Mouse (Mus musculus): ENCODE results near the gene N4bp1. TPM values are rescaled to one million over a fixed set of nuclear protein-coding genes. Genes with fewer than 3 reads are reported as not detected.

Gene N4bp1
- polyA plus RNA-seq, 1 experiment from 2014 or later: 11.1 TPM

- no peak for ATAC-seq (ENCODE audit: insufficient read depth, low FRiP score, low TSS enrichment)
- Histone ChIP-seq H3K4me1 (ENCODE audit: control insufficient read depth, insufficient read depth, low read length) (no peaks in the 10 kb centered on the region), H3K4me2 (ENCODE audit: low read depth) (no peak overlapping the region), H3K9me3 (ENCODE audit: control insufficient read depth, low read length) (no peaks in the 10 kb centered on the region), H3K4me3 (ENCODE audit: low read depth, low read length) (no peak overlapping the region), H3K27me3 (ENCODE audit: control insufficient read depth, insufficient read depth, low read length) (no peaks in the 10 kb centered on the region), H3K27ac (ENCODE audit: low read depth, low read length) (no peak overlapping the region), H3K9ac (ENCODE audit: low read length) (no peak overlapping the region), H3K36me3 (ENCODE audit: control insufficient read depth, insufficient read depth, low read length) (no peaks in the 10 kb centered on the region)
- DNase-seq (ENCODE audit: low spot score): no peak
- WGBS: 77% methylated on average over 5 of the region's 5 CpGs
These were observed 35.9 kb upstream of the N4bp1 start for GRCm38 (mm10) chr8:86920996-86921395.

- Histone ChIP-seq H3K9me3 (ENCODE audit: control insufficient read depth, low read length) (no peaks in the 10 kb centered on the region), H3K4me2 (ENCODE audit: low read depth) (no peak overlapping the region), H3K9ac (ENCODE audit: low read length) (no peak overlapping the region), H3K4me1 (ENCODE audit: control insufficient read depth, insufficient read depth, low read length) (no peaks in the 10 kb centered on the region), H3K27me3 (ENCODE audit: control insufficient read depth, insufficient read depth, low read length) (no peaks in the 10 kb centered on the region), H3K36me3 (ENCODE audit: control insufficient read depth, insufficient read depth, low read length) (no peaks in the 10 kb centered on the region), H3K27ac (ENCODE audit: low read depth, low read length) (no peak overlapping the region), H3K4me3 (ENCODE audit: low read depth, low read length) (no peak overlapping the region)
- WGBS: 62% methylated on average over 7 of the region's 7 CpGs
- no peak for DNase-seq (ENCODE audit: low spot score)
- no peak for ATAC-seq (ENCODE audit: insufficient read depth, low FRiP score, low TSS enrichment)
These were observed 35.4 kb upstream of the N4bp1 start for GRCm38 (mm10) chr8:86920455-86920854.

GRCm38 (mm10) chr8:86920024-86920423 is 35.0 kb upstream of the N4bp1 start:
- H3K4me1 ChIP-seq (ENCODE audit: control insufficient read depth, insufficient read depth, low read length): no peaks in the 10 kb centered on the region
- no peak overlapping the region for H3K27ac ChIP-seq (ENCODE audit: low read depth, low read length)
- no peaks in the 10 kb centered on the region for H3K9me3 ChIP-seq (ENCODE audit: control insufficient read depth, low read length)
- H3K4me2 ChIP-seq (ENCODE audit: low read depth): no peak overlapping the region
- DNase-seq (ENCODE audit: low spot score): no peak
- 86% methylated on average over 7 of the region's 7 CpGs for WGBS
- no peaks in the 10 kb centered on the region for H3K36me3 ChIP-seq (ENCODE audit: control insufficient read depth, insufficient read depth, low read length)
- no peaks in the 10 kb centered on the region for H3K27me3 ChIP-seq (ENCODE audit: control insufficient read depth, insufficient read depth, low read length)
- H3K9ac ChIP-seq (ENCODE audit: low read length): no peak overlapping the region
- ATAC-seq (ENCODE audit: insufficient read depth, low FRiP score, low TSS enrichment): no peak
- H3K4me3 ChIP-seq (ENCODE audit: low read depth, low read length): no peak overlapping the region

- H3K36me3 ChIP-seq (ENCODE audit: control insufficient read depth, insufficient read depth, low read length): no peaks in the 10 kb centered on the region
- no peak overlapping the region for H3K9ac ChIP-seq (ENCODE audit: low read length)
- ATAC-seq (ENCODE audit: insufficient read depth, low FRiP score, low TSS enrichment): no peak
- 84% methylated on average over 4 of the region's 4 CpGs for WGBS
- H3K4me3 ChIP-seq (ENCODE audit: low read depth, low read length): no peak overlapping the region
- no peak for DNase-seq (ENCODE audit: low spot score)
- no peaks in the 10 kb centered on the region for H3K27me3 ChIP-seq (ENCODE audit: control insufficient read depth, insufficient read depth, low read length)
- H3K27ac ChIP-seq (ENCODE audit: low read depth, low read length): no peak overlapping the region
- no peaks in the 10 kb centered on the region for H3K4me1 ChIP-seq (ENCODE audit: control insufficient read depth, insufficient read depth, low read length)
- no peak overlapping the region for H3K4me2 ChIP-seq (ENCODE audit: low read depth)
- H3K9me3 ChIP-seq (ENCODE audit: control insufficient read depth, low read length): no peaks in the 10 kb centered on the region
These were observed 34.2 kb upstream of the N4bp1 start for GRCm38 (mm10) chr8:86919262-86919661.

GRCm38 (mm10) chr8:86918093-86918492 is 33.0 kb upstream of the N4bp1 start:
- Histone ChIP-seq H3K36me3 (ENCODE audit: control insufficient read depth, insufficient read depth, low read length) (no peaks in the 10 kb centered on the region), H3K4me1 (ENCODE audit: control insufficient read depth, insufficient read depth, low read length) (no peaks in the 10 kb centered on the region), H3K9me3 (ENCODE audit: control insufficient read depth, low read length) (no peaks in the 10 kb centered on the region), H3K4me3 (ENCODE audit: low read depth, low read length) (no peak overlapping the region), H3K4me2 (ENCODE audit: low read depth) (no peak overlapping the region), H3K9ac (ENCODE audit: low read length) (no peak overlapping the region), H3K27me3 (ENCODE audit: control insufficient read depth, insufficient read depth, low read length) (no peaks in the 10 kb centered on the region), H3K27ac (ENCODE audit: low read depth, low read length) (no peak overlapping the region)
- WGBS: 92% methylated on average over 2 of the region's 2 CpGs
- ATAC-seq (ENCODE audit: insufficient read depth, low FRiP score, low TSS enrichment): no peak
- DNase-seq (ENCODE audit: low spot score): no peak

- H3K36me3 ChIP-seq (ENCODE audit: control insufficient read depth, insufficient read depth, low read length): no peaks in the 10 kb centered on the region
- no peaks in the 10 kb centered on the region for H3K9me3 ChIP-seq (ENCODE audit: control insufficient read depth, low read length)
- no peak overlapping the region for H3K4me3 ChIP-seq (ENCODE audit: low read depth, low read length)
- H3K9ac ChIP-seq (ENCODE audit: low read length): no peak overlapping the region
- H3K27ac ChIP-seq (ENCODE audit: low read depth, low read length): no peak overlapping the region
- 86% methylated on average over 2 of the region's 2 CpGs for WGBS
- H3K4me1 ChIP-seq (ENCODE audit: control insufficient read depth, insufficient read depth, low read length): no peaks in the 10 kb centered on the region
- ATAC-seq (ENCODE audit: insufficient read depth, low FRiP score, low TSS enrichment) (no peak), DNase-seq (ENCODE audit: low spot score) (no peak)
- no peaks in the 10 kb centered on the region for H3K27me3 ChIP-seq (ENCODE audit: control insufficient read depth, insufficient read depth, low read length)
- no peak overlapping the region for H3K4me2 ChIP-seq (ENCODE audit: low read depth)
These were observed 32.6 kb upstream of the N4bp1 start for GRCm38 (mm10) chr8:86917689-86918088.

- no peak for ATAC-seq (ENCODE audit: insufficient read depth, low FRiP score, low TSS enrichment)
- Histone ChIP-seq H3K9ac (ENCODE audit: low read length) (no peak overlapping the region), H3K4me3 (ENCODE audit: low read depth, low read length) (no peak overlapping the region), H3K4me1 (ENCODE audit: control insufficient read depth, insufficient read depth, low read length) (no peaks in the 10 kb centered on the region), H3K36me3 (ENCODE audit: control insufficient read depth, insufficient read depth, low read length) (no peaks in the 10 kb centered on the region), H3K27me3 (ENCODE audit: control insufficient read depth, insufficient read depth, low read length) (no peaks in the 10 kb centered on the region), H3K9me3 (ENCODE audit: control insufficient read depth, low read length) (no peaks in the 10 kb centered on the region), H3K4me2 (ENCODE audit: low read depth) (no peak overlapping the region), H3K27ac (ENCODE audit: low read depth, low read length) (no peak overlapping the region)
- DNase-seq (ENCODE audit: low spot score): no peak
- WGBS: 93% methylated on average over 4 of the region's 4 CpGs
These were observed 31.3 kb upstream of the N4bp1 start for GRCm38 (mm10) chr8:86916369-86916768.

GRCm38 (mm10) chr8:86911136-86911535 is 26.1 kb upstream of the N4bp1 start:
- H3K27me3 ChIP-seq (ENCODE audit: control insufficient read depth, insufficient read depth, low read length): no peaks in the 10 kb centered on the region
- H3K9ac ChIP-seq (ENCODE audit: low read length): no peak overlapping the region
- H3K4me3 ChIP-seq (ENCODE audit: low read depth, low read length): no peak overlapping the region
- no peak for ATAC-seq (ENCODE audit: insufficient read depth, low FRiP score, low TSS enrichment)
- H3K4me1 ChIP-seq (ENCODE audit: control insufficient read depth, insufficient read depth, low read length): no peaks in the 10 kb centered on the region
- WGBS: 86% methylated on average over 8 of the region's 8 CpGs
- no peak overlapping the region for H3K4me2 ChIP-seq (ENCODE audit: low read depth)
- no peak for DNase-seq (ENCODE audit: low spot score)
- no peak overlapping the region for H3K27ac ChIP-seq (ENCODE audit: low read depth, low read length)
- H3K9me3 ChIP-seq (ENCODE audit: control insufficient read depth, low read length): no peaks in the 10 kb centered on the region
- H3K36me3 ChIP-seq (ENCODE audit: control insufficient read depth, insufficient read depth, low read length): no peaks in the 10 kb centered on the region

- Histone ChIP-seq H3K9me3 (ENCODE audit: control insufficient read depth, low read length) (no peaks in the 10 kb centered on the region), H3K4me1 (ENCODE audit: control insufficient read depth, insufficient read depth, low read length) (no peaks in the 10 kb centered on the region), H3K4me3 (ENCODE audit: low read depth, low read length) (no peak overlapping the region), H3K27me3 (ENCODE audit: control insufficient read depth, insufficient read depth, low read length) (no peaks in the 10 kb centered on the region), H3K36me3 (ENCODE audit: control insufficient read depth, insufficient read depth, low read length) (no peaks in the 10 kb centered on the region), H3K9ac (ENCODE audit: low read length) (no peak overlapping the region), H3K27ac (ENCODE audit: low read depth, low read length) (no peak overlapping the region), H3K4me2 (ENCODE audit: low read depth) (no peak overlapping the region)
- DNase-seq (ENCODE audit: low spot score) (no peak), ATAC-seq (ENCODE audit: insufficient read depth, low FRiP score, low TSS enrichment) (no peak)
- 87% methylated on average over 7 of the region's 7 CpGs for WGBS
These were observed 25.2 kb upstream of the N4bp1 start for GRCm38 (mm10) chr8:86910250-86910649.
